Mouse (Mus musculus) midbrain, embryonic 12.5 days (tissue): ENCODE data around the gene Fam50b. TPM values are rescaled to one million over a fixed set of nuclear protein-coding genes. Genes with fewer than 3 reads are reported as not detected.

ENCODE experiments used
- ATAC-seq: fragments of 200-750 bp; cut with Nextera tagmentation; 2 replicates; pipeline ENCODE4 v1.8.0; 2017; ENCODE audit warnings: low read depth, moderate TSS enrichment, moderate library complexity; ENCODE audit not compliant: low FRiP score
- H3K27ac ChIP-seq: fragments of 300-500 bp; sonication (generic); replicated peaks from 2 replicates; pipeline ENCODE4 v1.5.1; 2016; ENCODE audit warnings: mild to moderate bottlenecking
- H3K27me3 ChIP-seq: fragments of 300-500 bp; sonication (generic); 2 replicates; pipeline ENCODE4 v1.6.1; 2016; ENCODE audit warnings: mild to moderate bottlenecking
- H3K36me3 ChIP-seq: fragments of 300-500 bp; sonication (generic); 2 replicates; pipeline ENCODE4 v1.6.1; 2016
- H3K4me1 ChIP-seq: fragments of 300-500 bp; sonication (generic); 2 replicates; pipeline ENCODE4 v1.6.1; 2016
- H3K4me2 ChIP-seq: fragments of 300-500 bp; sonication (generic); replicated peaks from 2 replicates; pipeline ENCODE4 v1.6.1; 2016; ENCODE audit warnings: mild to moderate bottlenecking, moderate library complexity
- H3K4me3 ChIP-seq: fragments of 300-500 bp; sonication (generic); 2 replicates; pipeline ENCODE4 v1.5.1; 2016; ENCODE audit warnings: mild to moderate bottlenecking
- H3K9ac ChIP-seq: fragments of 300-500 bp; sonication (generic); replicated peaks from 2 replicates; pipeline ENCODE4 v1.6.1; 2016; ENCODE audit warnings: mild to moderate bottlenecking, moderate library complexity
- H3K9me3 ChIP-seq: fragments of 300-500 bp; sonication (generic); 2 replicates; pipeline ENCODE4 v1.6.1; 2016; ENCODE audit warnings: mild to moderate bottlenecking
- WGBS: fragments of 180-500 bp; shearing (Covaris S2); methylation state at CpG from one replicate; pipeline ENCODE4 v1.1.7; 2016; 5-methylcytosine and 5-hydroxymethylcytosine counted together
- polyA plus RNA-seq: library from polyadenylated mRNA; unstranded; fragments of >200 nt; fragmentation: Nextera tagmentation; extraction: Ambion mirVana; gene quantifications from 2 replicates; pipeline ENCODE4 v1.2.1, GENCODE M21; 2016

Fam50b gene
- polyA plus RNA-seq: not detected in 2 replicates

DNA sequence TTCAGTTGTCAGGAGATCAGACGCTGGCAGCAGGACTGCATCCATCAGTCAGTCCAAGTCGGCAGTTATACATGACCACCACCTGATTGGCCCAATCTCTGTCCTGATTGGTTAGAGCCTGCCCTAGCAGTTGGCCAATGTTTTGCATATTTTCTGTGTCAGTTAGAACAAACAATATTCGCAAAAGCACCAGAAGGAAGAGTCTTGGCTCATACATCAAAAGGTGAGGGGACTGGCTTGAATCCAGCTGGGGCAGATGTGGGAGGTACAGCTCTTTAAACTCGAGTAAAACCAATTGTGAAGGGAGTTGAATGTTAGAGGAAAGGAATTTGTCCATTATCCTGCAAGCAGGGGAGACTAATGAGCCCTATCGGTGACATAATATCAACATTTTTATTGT is at the start of gene Fam50b:
Gene Fam50b (plus strand): TSS at position 165 of the 400 bp plus-strand sequence.
- ATAC-seq: no peak
- Histone ChIP-seq H3K4me3 (no peak within 1 kb of the TSS), H3K4me2 (no peak within 1 kb of the TSS), H3K27me3 (no peaks in the 10 kb centered on the region), H3K27ac (no peak within 1 kb of the TSS), H3K4me1 (peaks cover 11% of the 10 kb centered on the region; the same call in 1 of the 2 replicates), H3K36me3 (no peaks in the 10 kb centered on the region), H3K9ac (no peak within 1 kb of the TSS), H3K9me3 (peaks cover 4% of the 10 kb centered on the region; the same call in 1 of the 2 replicates)
- WGBS: 52% methylated on average over 5 of the region's 5 CpGs

GRCm38 (mm10) chr13:34685008-34685765 is 49.5 kb upstream of the Fam50b start:
- WGBS: 79% methylated on average over 7 of the region's 7 CpGs
- ATAC-seq: no peak
- H3K4me1 ChIP-seq: no peaks in the 10 kb centered on the region
- H3K9ac ChIP-seq: no peak overlapping the region
- no peak overlapping the region for H3K4me2 ChIP-seq
- no peaks in the 10 kb centered on the region for H3K36me3 ChIP-seq
- no peak overlapping the region for H3K27ac ChIP-seq
- no peak overlapping the region for H3K4me3 ChIP-seq
- no peaks in the 10 kb centered on the region for H3K9me3 ChIP-seq
- no peaks in the 10 kb centered on the region for H3K27me3 ChIP-seq

DNA sequence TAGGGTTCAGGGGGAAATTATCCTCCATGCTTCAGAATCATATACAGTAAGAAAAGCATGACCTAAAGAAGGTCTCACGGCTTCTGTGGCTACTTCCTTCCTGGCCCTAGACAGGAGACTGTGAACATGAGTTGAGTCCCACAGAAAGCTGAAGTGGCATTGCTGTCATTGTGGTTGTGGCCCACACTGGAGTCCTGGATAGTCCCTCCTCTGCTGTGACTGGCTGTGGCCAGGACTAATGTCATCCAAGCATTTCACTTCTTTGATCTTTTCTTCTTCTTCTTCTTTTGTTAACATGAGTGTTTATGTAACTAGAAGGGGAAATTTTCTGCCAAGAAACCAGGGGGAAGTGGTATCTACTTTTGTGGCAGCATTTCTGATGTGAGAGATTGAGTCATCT is 43.6 kb upstream of the Fam50b start:
- 73% methylated on average over 1 of the region's 1 CpGs for WGBS
- Histone ChIP-seq H3K4me2 (no peak overlapping the region), H3K9me3 (no peaks in the 10 kb centered on the region), H3K4me1 (no peaks in the 10 kb centered on the region), H3K4me3 (no peak overlapping the region), H3K9ac (no peak overlapping the region), H3K27me3 (no peaks in the 10 kb centered on the region), H3K36me3 (no peaks in the 10 kb centered on the region), H3K27ac (no peak overlapping the region)
- ATAC-seq: no peak

- H3K4me1 ChIP-seq: no peaks in the 10 kb centered on the region
- no peak overlapping the region for H3K27ac ChIP-seq
- no peaks in the 10 kb centered on the region for H3K9me3 ChIP-seq
- no peak overlapping the region for H3K4me2 ChIP-seq
- no peaks in the 10 kb centered on the region for H3K36me3 ChIP-seq
- no peak for ATAC-seq
- H3K4me3 ChIP-seq: no peak overlapping the region
- 0 out of 2 replicates have a peak, but pooled peaks cover 3% of the 10 kb centered on the region for H3K27me3 ChIP-seq
- WGBS: 82% methylated on average over 6 of the region's 6 CpGs
- H3K9ac ChIP-seq: no peak overlapping the region
Measured at GRCm38 (mm10) chr13:34693111-34693510, 41.5 kb upstream of the Fam50b start.

DNA sequence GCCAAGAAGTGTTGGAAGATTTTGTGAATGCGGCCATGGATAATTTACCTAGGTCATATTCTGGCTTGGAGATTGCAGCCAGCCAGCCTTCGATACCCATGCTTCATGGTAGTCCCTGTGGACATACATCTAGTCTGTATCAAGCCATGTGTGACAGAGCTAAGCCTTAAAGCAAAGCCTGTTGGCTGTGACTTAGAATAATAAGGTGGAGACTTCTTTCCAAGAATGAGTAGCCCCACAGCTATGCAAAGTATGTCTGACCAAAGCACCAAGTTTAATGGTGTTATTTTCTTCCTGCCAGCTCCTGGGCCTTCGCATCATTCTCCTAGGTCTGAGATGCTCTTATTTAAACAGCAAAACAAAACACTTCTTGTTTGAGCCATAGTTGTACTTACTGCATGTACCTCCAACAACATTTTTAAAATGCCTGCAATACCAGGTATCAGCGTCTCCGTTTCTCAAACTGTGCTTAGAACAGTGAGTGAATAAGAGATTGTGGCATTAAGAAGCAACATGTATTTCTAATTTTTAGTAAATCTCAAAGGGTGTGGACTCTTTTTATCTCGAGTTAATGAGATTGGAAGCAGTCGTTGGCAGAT is 37.8 kb upstream of the Fam50b start:
- Histone ChIP-seq H3K4me1 (no peaks in the 10 kb centered on the region), H3K4me3 (no peak overlapping the region), H3K4me2 (no peak overlapping the region), H3K9ac (no peak overlapping the region), H3K36me3 (no peaks in the 10 kb centered on the region), H3K27me3 (0 out of 2 replicates have a peak, but pooled peaks cover 5% of the 10 kb centered on the region), H3K27ac (no peak overlapping the region), H3K9me3 (no peaks in the 10 kb centered on the region)
- 87% methylated on average over 7 of the region's 7 CpGs for WGBS
- no peak for ATAC-seq

GRCm38 (mm10) chr13:34700091-34700490 is 34.6 kb upstream of the Fam50b start:
- Histone ChIP-seq H3K9ac (no peak overlapping the region), H3K4me3 (no peak overlapping the region), H3K9me3 (no peaks in the 10 kb centered on the region), H3K27ac (no peak overlapping the region), H3K27me3 (0 out of 2 replicates have a peak, but pooled peaks cover 5% of the 10 kb centered on the region), H3K4me1 (no peaks in the 10 kb centered on the region), H3K36me3 (no peaks in the 10 kb centered on the region), H3K4me2 (no peak overlapping the region)
- no peak for ATAC-seq
- WGBS: 78% methylated on average over 2 of the region's 2 CpGs

GRCm38 (mm10) chr13:34700630-34701029 is 34.0 kb upstream of the Fam50b start:
- H3K27me3 ChIP-seq: 0 out of 2 replicates have a peak, but pooled peaks cover 5% of the 10 kb centered on the region
- no peaks in the 10 kb centered on the region for H3K36me3 ChIP-seq
- H3K4me3 ChIP-seq: no peak overlapping the region
- no peak overlapping the region for H3K4me2 ChIP-seq
- no peak overlapping the region for H3K9ac ChIP-seq
- 92% methylated on average over 1 of the region's 1 CpGs for WGBS
- no peaks in the 10 kb centered on the region for H3K9me3 ChIP-seq
- ATAC-seq: no peak
- H3K4me1 ChIP-seq: no peaks in the 10 kb centered on the region
- no peak overlapping the region for H3K27ac ChIP-seq

DNA sequence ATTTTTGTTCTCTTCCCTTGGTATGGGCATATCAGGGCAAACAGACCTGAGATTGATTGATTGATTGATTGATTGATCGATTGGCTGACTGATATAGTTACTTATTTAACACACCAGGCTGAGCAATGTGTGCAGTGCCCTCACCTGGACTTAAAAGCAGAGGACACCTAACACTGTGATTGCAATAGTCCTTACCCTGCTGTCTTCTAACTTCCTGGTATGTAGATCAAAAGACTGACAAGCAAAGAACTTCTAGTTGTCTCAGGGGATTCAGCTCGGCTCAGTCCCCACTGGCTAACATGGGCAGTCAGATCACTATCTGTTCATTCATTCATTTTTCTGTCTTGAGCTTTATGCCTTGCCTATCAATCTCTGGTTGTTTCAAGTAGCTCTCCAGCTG is 31.3 kb upstream of the Fam50b start:
- Histone ChIP-seq H3K4me1 (no peaks in the 10 kb centered on the region), H3K4me3 (no peak overlapping the region), H3K9me3 (no peaks in the 10 kb centered on the region), H3K4me2 (no peak overlapping the region), H3K27ac (no peak overlapping the region), H3K9ac (no peak overlapping the region), H3K36me3 (no peaks in the 10 kb centered on the region), H3K27me3 (no peaks in the 10 kb centered on the region)
- 69% methylated on average over 2 of the region's 2 CpGs for WGBS
- ATAC-seq: no peak

DNA sequence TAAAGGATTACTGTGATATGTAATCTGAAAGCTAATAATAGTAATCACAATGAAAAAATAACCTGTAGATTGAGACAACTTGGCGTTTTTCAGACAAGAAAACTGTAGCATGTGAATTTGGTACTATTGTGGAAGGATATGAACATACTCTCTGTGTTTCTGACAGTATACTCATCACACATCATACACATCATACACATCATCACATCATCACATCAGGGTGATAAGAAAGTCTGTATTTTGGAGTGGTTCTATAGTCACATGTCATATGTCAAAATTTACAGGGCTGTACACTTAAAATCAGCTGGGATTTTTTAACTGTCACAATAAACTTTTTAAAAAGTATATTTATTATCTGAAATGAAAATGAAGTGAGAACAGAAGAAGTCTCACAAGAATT is 30.9 kb upstream of the Fam50b start:
- Histone ChIP-seq H3K36me3 (no peaks in the 10 kb centered on the region), H3K4me1 (no peaks in the 10 kb centered on the region), H3K27me3 (no peaks in the 10 kb centered on the region), H3K9me3 (no peaks in the 10 kb centered on the region), H3K4me2 (no peak overlapping the region), H3K27ac (no peak overlapping the region), H3K4me3 (no peak overlapping the region), H3K9ac (no peak overlapping the region)
- ATAC-seq: no peak
- 83% methylated on average over 1 of the region's 1 CpGs for WGBS

DNA sequence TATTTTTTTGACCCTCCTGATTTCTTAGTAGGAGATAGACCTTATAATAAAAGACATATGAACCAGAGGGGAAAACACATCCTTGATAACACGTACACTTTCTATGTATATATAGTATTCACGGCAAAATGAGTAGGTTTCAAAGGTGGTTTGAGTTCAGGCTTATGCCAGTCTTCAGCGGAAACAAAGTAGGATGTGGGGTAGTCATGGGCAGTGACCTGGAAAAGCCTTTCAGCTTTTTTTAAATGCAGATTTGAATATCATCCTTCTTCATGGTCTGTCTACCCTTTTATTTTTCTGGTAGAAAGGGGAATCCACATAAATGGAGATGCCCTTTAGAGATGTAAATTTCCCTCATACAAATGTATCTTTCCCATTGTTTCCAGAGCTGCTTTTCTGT is 29.8 kb upstream of the Fam50b start:
- Histone ChIP-seq H3K27ac (no peak overlapping the region), H3K4me1 (no peaks in the 10 kb centered on the region), H3K9ac (no peak overlapping the region), H3K27me3 (no peaks in the 10 kb centered on the region), H3K9me3 (no peaks in the 10 kb centered on the region), H3K36me3 (no peaks in the 10 kb centered on the region), H3K4me2 (no peak overlapping the region), H3K4me3 (no peak overlapping the region)
- 27% methylated on average over 3 of the region's 3 CpGs for WGBS
- no peak for ATAC-seq

DNA sequence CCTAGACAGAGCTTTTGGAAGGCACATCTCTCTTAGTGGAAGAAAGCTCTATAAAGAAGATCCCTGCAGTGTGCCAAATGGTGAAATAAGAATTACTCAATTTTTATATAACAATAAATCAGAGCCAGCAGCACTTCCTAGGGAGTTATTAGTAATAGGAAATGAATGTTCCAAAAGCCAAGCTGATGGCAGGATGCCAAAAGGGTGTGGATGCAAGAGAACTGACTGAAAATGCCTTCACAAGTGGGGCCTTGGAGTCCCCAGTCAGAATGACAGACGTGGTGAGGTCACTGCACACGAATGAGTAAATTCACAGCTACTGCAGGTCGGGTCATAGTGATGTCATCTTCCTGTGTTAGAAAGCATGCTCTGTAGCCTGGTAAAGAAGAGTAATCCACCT is 25.7 kb upstream of the Fam50b start:
- Histone ChIP-seq H3K9ac (no peak overlapping the region), H3K27me3 (no peaks in the 10 kb centered on the region), H3K4me1 (no peaks in the 10 kb centered on the region), H3K27ac (no peak overlapping the region), H3K4me3 (no peak overlapping the region), H3K4me2 (no peak overlapping the region), H3K9me3 (no peaks in the 10 kb centered on the region), H3K36me3 (no peaks in the 10 kb centered on the region)
- 81% methylated on average over 3 of the region's 3 CpGs for WGBS
- ATAC-seq: no peak

GRCm38 (mm10) chr13:34709566-34709965 is 25.1 kb upstream of the Fam50b start:
- H3K36me3 ChIP-seq: no peaks in the 10 kb centered on the region
- no peak overlapping the region for H3K27ac ChIP-seq
- H3K27me3 ChIP-seq: no peaks in the 10 kb centered on the region
- WGBS: 90% methylated on average over 4 of the region's 4 CpGs
- ATAC-seq: no peak
- no peak overlapping the region for H3K4me3 ChIP-seq
- H3K9ac ChIP-seq: no peak overlapping the region
- H3K9me3 ChIP-seq: no peaks in the 10 kb centered on the region
- no peak overlapping the region for H3K4me2 ChIP-seq
- no peaks in the 10 kb centered on the region for H3K4me1 ChIP-seq
